Mouse (Mus musculus) subcutaneous adipose tissue, adult 2 months (tissue): ENCODE results near the gene Tff2. TPM values are rescaled to one million over a fixed set of nuclear protein-coding genes. Genes with fewer than 3 reads are reported as not detected.

Experiments
- polyA plus RNA-seq: library from polyadenylated mRNA; depleted of rRNA; stranded (reverse); fragments of >200 nt; gene quantifications from 2 replicates; pipeline ENCODE4 v1.2.3, GENCODE M21; 2012; ENCODE audit warnings: low replicate concordance; rRNA removed

Tff2 gene
- polyA plus RNA-seq: 0.26 TPM in 1 of 2 replicates, not detected in the other

DNA sequence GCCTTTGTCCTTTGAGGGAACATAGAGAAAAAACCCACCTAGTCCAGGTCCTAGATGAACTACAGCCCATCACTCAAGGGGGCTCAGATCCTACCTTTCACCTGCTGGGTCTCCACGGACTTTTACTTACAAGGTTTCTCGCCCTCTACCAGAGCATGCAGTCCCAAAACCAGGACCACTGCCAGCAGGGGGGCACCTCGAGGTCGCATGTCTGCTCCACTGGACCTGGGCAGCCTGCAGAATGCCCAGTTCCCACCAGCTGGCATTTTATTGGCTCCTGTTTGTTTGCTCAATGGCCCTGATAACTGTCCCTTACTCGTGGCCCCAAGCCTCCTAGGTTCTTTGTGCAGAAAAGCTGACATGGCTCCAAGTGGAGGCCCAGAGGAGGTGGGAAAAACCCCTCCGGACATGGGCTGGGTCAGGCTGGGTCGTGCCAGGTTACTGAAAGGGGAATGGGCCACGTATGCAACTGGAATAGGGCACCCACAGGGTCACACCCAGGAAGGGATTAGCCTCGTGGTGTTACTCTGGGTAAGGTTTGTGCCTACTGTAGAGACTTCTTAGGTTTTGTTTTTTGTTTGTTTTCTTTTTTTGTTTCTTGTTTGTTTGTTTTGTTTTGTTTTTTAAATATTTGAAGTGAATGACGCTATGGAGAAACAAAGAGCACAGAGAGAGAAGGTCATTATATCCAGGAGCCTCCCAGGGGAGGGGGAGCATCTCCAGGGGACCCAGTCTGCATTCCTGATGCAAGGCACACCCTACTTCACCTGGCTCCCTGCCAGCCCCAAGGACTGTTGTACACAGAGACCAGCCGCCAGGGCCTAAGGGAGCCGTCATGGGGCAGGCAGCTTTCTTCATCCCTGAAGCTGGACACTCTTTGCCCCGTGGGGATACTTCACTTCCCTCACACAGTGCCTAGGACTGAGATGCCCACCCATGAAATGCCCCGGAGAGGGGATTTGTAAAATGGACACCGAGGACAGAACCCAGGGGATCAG is at the start of gene Tff2:
Gene Tff2 (minus strand): TSS at position 243 of the 998 bp plus-strand sequence.

GRCm38 (mm10) chr17:31165127-31165526 is 21.0 kb upstream of the Tff2 start, which contains the start of gene Tff1:
Gene Tff1, minus strand, starts transcription at chr17:31165277.

GRCm38 (mm10) chr17:31129452-31129851 is 14.6 kb downstream of the Tff2 start, which contains the start of gene Tff3:
Gene Tff3, minus strand, starts transcription at chr17:31129646.

Other genes starting within 250 kb of the Tff2 start
- 0.03 and 0.30 TPM in 2 replicates for gene Glp1r, start 242.5 kb downstream of the Tff2 start, polyA plus RNA-seq
- not detected in 2 replicates for gene Umodl1, start 189.6 kb downstream of the Tff2 start, polyA plus RNA-seq
- gene Abcg1, start 86.6 kb downstream of the Tff2 start, polyA plus RNA-seq: 11.7 and 15.1 TPM in 2 replicates
- gene Tff3, start 14.6 kb downstream of the Tff2 start, polyA plus RNA-seq: 1.1 and 1.4 TPM in 2 replicates
- not detected in 2 replicates for gene Tff1, start 21.0 kb upstream of the Tff2 start, polyA plus RNA-seq
- not detected in 2 replicates for gene Tmprss3, start 54.7 kb upstream of the Tff2 start, polyA plus RNA-seq
- gene Ubash3a, start 63.6 kb upstream of the Tff2 start, polyA plus RNA-seq: 0.80 and 1.0 TPM in 2 replicates
- gene Rsph1, start 133.1 kb upstream of the Tff2 start, polyA plus RNA-seq: 0.23 and 0.72 TPM in 2 replicates
- 3.2 and 7.0 TPM in 2 replicates for gene Slc37a1, start 142.5 kb upstream of the Tff2 start, polyA plus RNA-seq
- 20.5 and 50.2 TPM in 2 replicates for gene Pde9a, start 241.9 kb upstream of the Tff2 start, polyA plus RNA-seq